Mouse (Mus musculus) ES-Bruce4 (cell line): ENCODE measurements around the gene Sec14l3. TPM values are rescaled to one million over a fixed set of nuclear protein-coding genes. Genes with fewer than 3 reads are reported as not detected.

ENCODE experiments used
- H3K27ac ChIP-seq: 2 replicates; pipeline ENCODE4 v1.5.1; 2012; ENCODE audit warnings: low read length, inconsistent platforms; ENCODE audit not compliant: insufficient read depth
- H3K27me3 ChIP-seq: 2 replicates; pipeline ENCODE4 v1.6.1; 2012; ENCODE audit warnings: mild to moderate bottlenecking, low read length, inconsistent platforms; ENCODE audit not compliant: control insufficient read depth, poor library complexity, insufficient read depth, severe bottlenecking
- H3K36me3 ChIP-seq: 2 replicates; pipeline ENCODE4 v1.6.1; 2012; ENCODE audit warnings: inconsistent platforms, mild to moderate bottlenecking, low read length, moderate library complexity; ENCODE audit not compliant: control insufficient read depth, poor library complexity, insufficient read depth, severe bottlenecking
- H3K4me1 ChIP-seq: one replicate; pipeline ENCODE4 v1.8.1; 2011; ENCODE audit warnings: low read length; ENCODE audit not compliant: control insufficient read depth, insufficient read depth
- H3K4me3 ChIP-seq: 2 replicates; pipeline ENCODE4 v1.5.1; 2011; ENCODE audit warnings: low read depth, mild to moderate bottlenecking, low read length
- H3K9ac ChIP-seq: 2 replicates; pipeline ENCODE4 v1.6.1; 2012; ENCODE audit warnings: low read depth, mild to moderate bottlenecking, inconsistent platforms; ENCODE audit not compliant: poor library complexity, severe bottlenecking
- H3K9me3 ChIP-seq: replicated peaks from 2 replicates; pipeline ENCODE4 v1.6.1; 2012; ENCODE audit warnings: mild to moderate bottlenecking, low read length, inconsistent platforms; ENCODE audit not compliant: control insufficient read depth, poor library complexity, insufficient read depth, severe bottlenecking
- CTCF ChIP-seq: IDR thresholded peaks from one replicate; pipeline ENCODE4 v1.8.1; 2011; ENCODE audit warnings: low read depth, low read length
- EP300 ChIP-seq: IDR thresholded peaks from 2 replicates; pipeline ENCODE4 v1.6.1; 2011; ENCODE audit warnings: low read depth, low read length; ENCODE audit not compliant: insufficient read depth
- POLR2A ChIP-seq: IDR thresholded peaks from one replicate; pipeline ENCODE4 v1.8.1; 2011; ENCODE audit warnings: low read length; ENCODE audit not compliant: insufficient read depth
- polyA plus RNA-seq: library from polyadenylated mRNA; stranded (reverse); fragments of >200 nt; gene quantifications from 2 replicates; pipeline ENCODE4 v1.2.4, GENCODE M21; 2011; ENCODE audit warnings: low read depth; ENCODE audit not compliant: missing spikeins, insufficient read depth, insufficient read length

The Sec14l3 gene
- polyA plus RNA-seq, 1 experiment, result not detected

DNA sequence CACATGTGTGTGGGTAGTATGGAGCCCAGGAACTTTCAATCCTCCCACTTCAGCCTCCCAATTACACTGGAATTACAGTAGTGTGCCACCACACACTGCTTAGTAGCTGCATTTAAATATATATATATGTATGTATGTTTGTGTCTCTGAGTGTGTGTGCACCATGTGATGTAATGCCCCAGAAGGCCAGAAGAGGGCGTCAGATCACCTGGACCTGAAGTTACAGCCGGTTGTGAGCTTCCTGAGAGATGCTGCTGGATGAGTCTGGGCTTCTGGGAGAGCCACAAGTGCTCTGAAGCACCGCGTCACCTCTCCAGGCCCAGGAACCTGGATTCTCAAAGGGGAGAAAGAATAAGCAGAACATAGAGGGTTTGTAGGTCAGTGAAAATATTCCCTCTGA lies 35.3 kb upstream of the Sec14l3 start:
- TF ChIP-seq EP300 (no peak), CTCF (peak; percentile 60)
- H3K27ac ChIP-seq, result no peak overlapping the region
- H3K9ac ChIP-seq, result no peak overlapping the region
- no peaks in the 10 kb centered on the region for H3K9me3 ChIP-seq
- peaks cover 4% of the 10 kb centered on the region for H3K4me1 ChIP-seq
- H3K4me3 ChIP-seq, result no peak overlapping the region
- H3K36me3 ChIP-seq, result no peaks in the 10 kb centered on the region
- no peaks in the 10 kb centered on the region for H3K27me3 ChIP-seq

DNA sequence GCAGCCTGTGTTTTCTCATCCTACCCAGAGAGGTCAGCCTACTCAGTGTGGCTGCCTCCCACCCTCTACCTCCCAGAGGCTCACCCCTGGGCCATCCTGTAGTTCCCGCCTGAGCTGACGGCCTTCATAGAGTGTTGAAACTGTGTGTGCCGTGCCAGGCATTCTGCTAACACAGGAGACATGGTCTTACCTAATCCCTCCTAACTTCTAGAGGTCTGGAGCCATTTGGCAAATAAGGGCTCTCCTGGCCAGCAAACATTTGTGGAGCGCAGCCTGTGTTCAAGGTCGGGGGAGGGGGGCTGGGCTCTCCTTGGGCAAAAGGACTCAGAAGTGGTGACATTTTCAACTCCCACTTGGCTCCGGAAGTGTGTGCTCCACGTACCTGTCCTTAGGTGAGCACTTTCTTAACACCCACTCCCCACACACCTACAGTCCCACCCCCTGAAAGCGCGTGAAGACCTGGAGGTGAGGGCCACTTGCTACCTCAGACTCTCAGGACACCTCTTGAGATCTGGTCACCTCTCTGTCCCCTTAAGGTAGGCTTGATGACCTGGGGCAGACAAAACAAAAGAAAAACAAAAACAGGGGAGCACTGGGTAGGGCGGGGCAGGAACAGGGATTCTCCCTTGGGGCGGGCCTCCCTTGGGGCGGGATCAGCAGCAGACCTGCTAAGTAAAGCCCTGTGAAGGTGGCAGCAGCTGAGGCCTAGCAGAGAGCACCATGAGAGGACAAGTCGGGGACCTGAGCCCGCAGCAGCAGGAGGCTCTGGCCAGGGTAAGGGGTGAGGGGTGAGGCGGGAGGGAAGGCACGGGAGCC lies 33.3 kb upstream of the Sec14l3 start, which contains the start of gene Sec14l4:
Gene Sec14l4, plus strand, starts transcription at position 337 of the 816 bp plus-strand sequence.
- Histone ChIP-seq H3K4me3 (peak within 1 kb of the TSS; percentile 64), H3K27me3 (no peaks in the 10 kb centered on the region)
- TF ChIP-seq EP300 (no peak), POLR2A (no peak), CTCF (no peak)

GRCm38 (mm10) chr11:4031961-4032360 lies 32.7 kb upstream of the Sec14l3 start:
- Histone ChIP-seq H3K27me3 (no peaks in the 10 kb centered on the region), H3K9me3 (no peaks in the 10 kb centered on the region), H3K9ac (peak overlapping the region; percentile 35), H3K4me3 (peak overlapping the region; percentile 64), H3K4me1 (peaks cover 9% of the 10 kb centered on the region), H3K27ac (no peak overlapping the region), H3K36me3 (no peaks in the 10 kb centered on the region)
- TF ChIP-seq CTCF (no peak), EP300 (no peak), POLR2A (no peak)

More for the DNA sequence above, 33.3 kb upstream of the Sec14l3 start, which contains the start of gene Sec14l4:
- Histone ChIP-seq H3K9me3 (no peaks in the 10 kb centered on the region), H3K36me3 (no peaks in the 10 kb centered on the region), H3K4me1 (peaks cover 9% of the 10 kb centered on the region), H3K9ac (peak within 1 kb of the TSS; percentile 35), H3K27ac (no peak within 1 kb of the TSS)

GRCm38 (mm10) chr11:4033471-4033870 lies 31.2 kb upstream of the Sec14l3 start:
- no peaks in the 10 kb centered on the region for H3K36me3 ChIP-seq
- H3K4me3 ChIP-seq, result no peak overlapping the region
- no peaks in the 10 kb centered on the region for H3K9me3 ChIP-seq
- no peak overlapping the region for H3K9ac ChIP-seq
- no peak overlapping the region for H3K27ac ChIP-seq
- TF ChIP-seq EP300 (no peak), POLR2A (no peak), CTCF (no peak)
- peaks cover 7% of the 10 kb centered on the region for H3K4me1 ChIP-seq
- H3K27me3 ChIP-seq, result no peaks in the 10 kb centered on the region

GRCm38 (mm10) chr11:4034169-4034568 lies 30.5 kb upstream of the Sec14l3 start:
- no peak for TF ChIP-seq CTCF
- no peak for TF ChIP-seq EP300
- no peak for TF ChIP-seq POLR2A
- H3K27me3 ChIP-seq, result no peaks in the 10 kb centered on the region
- no peak overlapping the region for H3K27ac ChIP-seq
- peaks cover 7% of the 10 kb centered on the region for H3K4me1 ChIP-seq
- H3K4me3 ChIP-seq, result no peak overlapping the region
- H3K9me3 ChIP-seq, result no peaks in the 10 kb centered on the region
- H3K36me3 ChIP-seq, result no peaks in the 10 kb centered on the region
- H3K9ac ChIP-seq, result no peak overlapping the region
